Mouse (Mus musculus) retina, embryonic 14.5 days (tissue): Measurements from ENCODE around the gene Fcer1g.

ENCODE experiments used
- DNase-seq: peaks from one replicate; pipeline ENCODE4 v3.0.0-alpha.2; 2015; ENCODE audit warnings: low spot score

Fcer1g gene

DNA sequence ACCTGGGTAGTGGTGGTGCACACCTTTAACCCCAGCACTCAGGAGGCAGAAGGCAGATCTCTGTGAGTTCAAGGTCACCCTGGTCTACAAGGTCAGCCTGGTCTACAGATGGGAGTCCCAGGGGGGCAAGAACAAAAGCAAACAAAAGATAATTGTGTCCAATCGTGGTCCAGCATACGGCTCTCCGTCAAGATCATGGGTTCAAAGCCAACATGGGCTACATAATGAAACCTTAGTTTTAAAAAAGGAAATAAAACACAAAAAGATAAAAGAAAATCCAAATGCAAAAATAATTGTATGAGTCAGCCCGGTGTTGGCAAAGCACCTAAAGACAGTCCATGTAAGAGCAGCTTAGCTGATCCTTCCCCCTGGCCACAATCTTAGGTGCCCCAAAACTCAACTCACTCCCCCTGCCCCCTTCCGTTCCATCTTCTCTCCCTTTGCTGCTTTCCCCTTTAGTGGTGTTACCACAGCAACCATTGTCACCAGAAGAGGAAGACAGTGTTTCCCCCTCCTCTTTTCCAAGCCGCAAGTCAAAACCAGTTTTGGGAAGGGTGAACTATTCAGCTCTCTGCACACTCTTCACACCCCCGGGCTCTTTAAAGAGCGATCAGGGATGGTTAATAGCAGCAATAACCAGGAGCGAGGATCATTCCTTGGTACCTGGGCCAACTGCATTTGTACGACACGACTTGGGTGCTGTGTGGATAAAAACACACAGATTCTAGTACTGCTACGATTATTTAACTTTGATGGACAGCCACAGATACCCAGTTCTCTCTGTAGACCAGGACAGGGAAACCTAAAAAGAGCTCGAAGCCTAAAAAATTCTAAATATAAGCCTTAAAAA is 46.1 kb downstream of the Fcer1g start:
- no peak for DNase-seq

DNA sequence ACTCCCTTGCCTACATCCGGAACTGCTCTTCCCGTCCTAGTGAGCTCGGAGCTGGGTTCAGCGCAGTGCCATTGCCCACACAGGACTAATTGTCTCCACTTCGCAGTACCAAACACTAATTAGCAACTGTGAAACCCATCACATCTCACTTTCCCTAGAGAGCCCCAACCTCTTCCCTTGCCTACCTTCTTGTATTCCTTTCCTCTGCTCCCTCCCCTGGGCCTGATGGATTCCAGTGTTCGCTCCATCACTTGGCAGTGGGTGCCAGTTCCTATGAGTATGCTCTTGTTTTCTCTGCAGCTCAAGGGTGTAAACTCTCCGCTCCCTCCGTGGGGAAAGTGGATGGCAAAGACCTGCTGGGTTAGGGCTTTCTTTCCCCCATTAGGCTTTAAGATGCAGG is 48.5 kb downstream of the Fcer1g start:
- DNase-seq, result no peak

DNA sequence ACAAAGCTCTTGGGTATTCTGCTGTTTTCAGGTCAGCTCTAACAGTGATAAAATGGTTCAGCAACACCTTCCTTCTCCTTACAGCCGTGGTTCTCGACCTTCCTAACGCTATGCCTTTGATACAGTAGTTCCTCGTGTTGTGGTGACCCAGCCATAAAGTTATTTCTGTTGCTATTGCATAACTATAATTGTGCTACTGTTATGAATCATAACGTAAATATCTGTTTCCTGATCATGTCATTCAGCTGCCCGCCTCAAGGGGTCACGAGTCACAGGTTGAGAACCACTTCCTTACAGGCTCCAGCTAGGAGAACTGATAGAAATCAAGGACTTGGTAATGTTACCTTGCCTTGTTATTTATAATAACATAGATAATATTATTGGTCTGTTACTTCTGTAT is 49.9 kb downstream of the Fcer1g start:
- no peak for DNase-seq

DNA sequence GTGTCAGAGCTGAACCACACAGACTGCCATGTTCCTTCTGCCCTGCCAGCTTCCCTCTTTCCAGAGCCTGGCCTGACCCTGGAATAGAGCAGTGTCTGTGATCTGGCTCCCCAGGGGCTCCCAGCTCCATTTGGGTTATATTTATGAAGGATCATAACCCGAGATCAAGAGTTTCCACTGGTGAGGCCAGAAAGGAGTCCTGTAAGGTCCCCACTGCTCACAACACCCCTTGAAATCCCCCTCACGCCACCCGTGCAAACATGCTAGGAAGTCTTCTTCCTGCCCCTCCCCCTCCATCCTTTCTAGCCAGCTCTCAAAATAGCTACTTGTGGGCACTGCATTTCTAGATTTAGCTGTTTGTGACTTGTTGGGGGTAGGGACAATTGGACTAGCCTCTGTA is 50.5 kb downstream of the Fcer1g start:
- DNase-seq, result no peak

DNA sequence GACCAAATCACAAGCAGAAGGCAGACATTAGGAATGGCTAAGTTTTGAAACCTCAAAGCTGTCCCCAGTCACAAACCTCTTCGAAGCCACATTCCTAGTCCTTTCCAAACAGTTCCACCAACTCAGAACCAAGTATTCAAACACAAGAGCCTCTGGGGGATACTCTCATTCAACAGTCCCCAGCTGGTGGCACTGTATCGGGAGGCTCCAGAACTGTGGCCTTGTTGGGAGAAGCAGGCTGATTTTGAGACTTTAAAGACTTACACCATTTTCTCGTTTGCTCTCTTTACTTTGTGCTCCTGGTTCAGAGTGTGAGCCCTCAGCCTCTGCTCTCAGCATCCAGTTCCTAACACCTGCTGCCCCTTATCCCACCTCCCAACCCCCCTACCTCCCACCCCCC is 51.1 kb downstream of the Fcer1g start:
- no peak for DNase-seq
